Mouse (Mus musculus): Measurements from ENCODE around the gene Gm9821.

Gm9821 gene

DNA sequence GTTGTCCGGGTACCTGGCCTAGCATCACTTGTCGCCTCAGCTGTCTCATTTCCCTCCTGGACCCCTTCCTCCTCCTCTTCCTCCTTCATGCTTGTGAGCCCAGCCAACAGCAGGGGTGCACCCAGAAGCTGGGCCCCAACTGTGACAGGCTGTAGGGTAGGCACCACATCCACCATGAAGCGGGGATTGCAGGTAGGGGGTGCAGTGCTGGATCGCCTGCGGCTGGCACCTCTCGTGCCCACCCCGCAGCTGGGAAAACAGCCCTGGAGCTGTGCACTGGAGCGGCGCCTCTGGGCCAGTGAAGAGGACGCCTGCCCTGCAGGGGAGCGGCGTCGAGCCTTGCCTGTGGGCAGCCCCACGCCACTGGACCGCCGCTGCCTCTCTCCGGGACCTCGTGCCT, at the start of gene Gm9821:
Gm9821 (plus strand) TSS at position 221 of the 400 bp plus-strand sequence.
- DNase-seq = no peak

DNA sequence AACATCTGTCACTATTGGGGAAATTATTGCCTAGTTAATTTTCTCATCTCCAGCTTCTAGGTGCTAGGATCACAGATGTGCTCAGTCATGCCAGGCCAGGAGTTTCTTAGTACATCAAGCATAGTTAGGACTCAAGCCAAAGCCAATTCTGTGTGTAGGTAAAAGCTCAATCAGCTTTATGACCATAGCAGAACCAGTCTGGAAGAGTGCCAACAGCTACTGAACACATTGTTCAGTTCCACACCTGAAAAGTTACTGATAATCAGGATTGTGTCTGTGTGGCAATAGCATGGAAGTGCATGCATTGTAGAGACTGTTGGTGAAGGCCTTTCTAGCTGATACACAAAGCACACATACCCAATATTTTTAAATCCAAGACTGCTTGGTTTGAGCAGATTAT, 47.5 kb upstream of the Gm9821 start:
- no peak for DNase-seq

DNA sequence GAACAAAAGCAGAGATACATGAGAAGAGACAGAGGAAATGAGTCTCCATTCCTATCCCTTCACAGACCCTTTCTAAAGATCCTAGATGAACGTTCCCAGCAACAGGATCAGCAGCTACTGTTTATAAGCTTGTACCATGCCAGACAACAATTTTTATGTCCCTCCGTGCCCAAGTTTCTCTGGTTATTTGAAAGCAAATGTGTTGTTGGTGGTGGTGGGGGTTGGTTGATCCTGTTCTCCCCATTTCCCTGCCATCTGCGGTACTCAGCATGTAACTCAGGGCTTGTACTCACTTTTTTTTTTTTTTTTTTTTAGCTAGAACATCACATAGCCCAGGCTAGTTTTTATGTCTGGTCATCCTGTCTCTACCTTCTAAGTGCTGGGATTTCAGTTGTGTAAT, 46.4 kb upstream of the Gm9821 start:
- DNase-seq = no peak

DNA sequence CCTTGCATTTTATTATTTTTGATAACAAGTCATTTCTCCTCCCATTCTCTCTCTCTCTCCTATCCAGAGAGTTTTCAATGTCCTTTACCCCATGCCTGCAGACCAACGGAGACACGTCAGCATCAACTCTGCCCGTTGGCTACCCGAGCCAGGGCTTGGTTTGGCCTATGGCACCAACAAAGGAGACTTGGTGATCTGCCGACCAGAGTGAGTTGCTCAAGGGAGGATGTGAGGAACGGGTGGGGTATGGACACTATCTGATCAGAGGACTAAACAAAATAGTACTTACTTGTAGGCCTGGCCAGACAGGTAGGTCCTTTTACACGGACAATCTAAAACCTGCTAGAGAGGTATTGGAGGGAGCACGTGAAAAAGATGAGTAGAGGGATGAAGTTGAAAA, 45.1 kb upstream of the Gm9821 start:
- DNase-seq = no peak

DNA sequence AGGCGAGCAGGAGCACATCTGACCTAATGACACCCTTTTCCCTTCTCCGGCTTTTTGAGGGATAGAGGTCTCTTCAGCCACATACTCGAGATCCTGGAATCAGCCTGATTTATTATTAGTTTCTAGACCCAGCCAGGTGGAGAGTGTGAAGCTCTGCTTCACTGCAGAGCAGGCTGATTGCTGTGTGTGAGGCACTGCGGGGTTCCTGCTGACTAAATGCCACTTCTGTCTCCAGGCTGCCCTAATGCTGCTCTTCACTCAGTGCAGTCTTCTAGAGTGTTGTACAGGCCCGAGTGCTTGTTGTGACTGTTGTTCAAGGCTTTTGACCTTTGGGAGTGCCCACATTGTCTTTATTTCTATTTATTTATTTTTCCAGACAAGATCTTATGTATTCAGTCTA, 43.2 kb upstream of the Gm9821 start:
- DNase-seq = no peak

DNA sequence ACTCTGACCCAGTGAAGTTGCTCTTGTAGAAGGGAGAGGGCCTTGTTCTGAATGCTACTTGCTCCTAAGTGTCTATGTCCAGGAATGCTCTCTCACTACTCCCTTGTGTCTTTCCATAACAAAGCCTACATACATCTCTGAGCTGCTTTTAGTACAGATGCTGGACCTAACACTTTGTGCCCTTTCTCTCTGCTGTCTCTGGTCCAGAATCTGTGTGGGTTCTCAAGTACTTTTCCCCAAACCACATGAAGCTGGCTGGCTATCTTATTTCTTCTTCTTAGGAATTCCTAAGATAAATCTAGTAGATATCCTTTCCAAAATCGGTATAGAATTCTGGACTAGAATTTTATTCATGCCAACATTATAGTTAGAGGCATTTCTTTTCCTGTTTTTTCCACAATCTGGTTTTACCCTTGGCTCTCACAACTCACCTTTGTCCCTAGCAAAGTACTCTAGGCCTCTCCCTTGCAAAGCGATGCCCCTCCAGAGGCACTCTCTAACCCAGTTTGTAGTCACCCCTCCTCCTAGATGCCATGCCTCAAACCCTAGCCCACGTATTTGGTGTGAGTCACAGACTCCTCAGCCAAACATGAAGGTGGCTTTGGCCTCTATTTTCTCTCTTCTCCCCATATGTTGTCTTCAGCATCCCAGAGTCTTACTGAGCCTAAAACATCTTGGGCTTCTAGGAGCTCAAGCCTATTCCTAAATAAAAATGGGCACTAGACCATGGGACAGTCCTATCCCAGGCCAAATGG, 42.2 kb upstream of the Gm9821 start:
- peak; percentile 36 for DNase-seq

DNA sequence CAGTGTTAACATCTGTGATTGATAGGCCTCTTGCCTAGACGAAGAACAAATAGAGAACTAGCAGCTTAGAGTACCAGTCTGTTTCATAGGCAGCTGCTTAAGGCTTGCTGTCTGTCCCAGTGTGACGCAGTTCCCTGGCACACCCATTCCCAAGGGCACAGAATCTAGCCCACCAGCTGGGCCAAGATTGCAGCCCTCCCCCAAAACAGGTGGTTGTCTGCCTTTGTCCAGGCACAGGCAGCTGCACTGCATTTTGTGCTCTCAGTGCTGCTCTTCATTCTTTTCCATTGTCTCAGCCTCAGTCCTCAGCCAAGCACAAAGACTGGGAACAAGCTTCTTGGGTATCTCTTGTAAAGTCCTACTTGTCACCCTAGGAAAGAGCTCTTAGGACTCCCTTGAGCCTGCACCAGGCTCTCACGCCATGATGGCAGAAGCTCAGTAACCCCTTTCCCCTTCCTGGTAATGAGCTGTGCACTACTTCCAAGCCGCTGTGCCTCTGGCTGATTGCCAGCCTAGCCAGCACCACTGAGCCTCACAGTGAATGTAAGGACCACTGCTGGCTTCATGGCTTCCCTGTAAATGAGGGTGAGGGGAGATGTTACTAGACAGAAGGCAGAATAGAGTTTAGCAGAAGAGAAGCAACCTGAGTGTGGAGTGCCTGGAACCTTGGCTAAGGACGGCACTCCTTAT, 40.7 kb upstream of the Gm9821 start:
- peak; percentile 47 for DNase-seq

DNA sequence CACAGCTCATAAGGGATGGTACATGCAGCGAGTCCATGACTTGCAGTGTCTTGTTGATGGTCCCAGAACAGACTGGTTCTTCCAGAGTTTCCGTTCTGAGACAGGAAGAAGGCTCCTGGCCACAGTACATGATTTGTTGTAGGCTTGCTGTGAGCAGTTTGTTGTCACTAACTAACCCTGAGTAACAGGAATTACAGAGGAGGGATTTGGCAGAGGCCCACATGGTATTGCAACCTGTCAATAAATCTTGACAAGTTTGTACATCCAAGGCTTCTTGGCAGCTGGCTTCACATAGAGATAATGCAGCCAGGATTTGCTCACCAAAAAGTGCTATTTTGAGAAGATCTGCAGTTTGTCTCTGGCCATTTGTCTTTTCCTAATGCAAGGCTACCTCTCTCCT, 39.4 kb upstream of the Gm9821 start:
- DNase-seq = no peak

DNA sequence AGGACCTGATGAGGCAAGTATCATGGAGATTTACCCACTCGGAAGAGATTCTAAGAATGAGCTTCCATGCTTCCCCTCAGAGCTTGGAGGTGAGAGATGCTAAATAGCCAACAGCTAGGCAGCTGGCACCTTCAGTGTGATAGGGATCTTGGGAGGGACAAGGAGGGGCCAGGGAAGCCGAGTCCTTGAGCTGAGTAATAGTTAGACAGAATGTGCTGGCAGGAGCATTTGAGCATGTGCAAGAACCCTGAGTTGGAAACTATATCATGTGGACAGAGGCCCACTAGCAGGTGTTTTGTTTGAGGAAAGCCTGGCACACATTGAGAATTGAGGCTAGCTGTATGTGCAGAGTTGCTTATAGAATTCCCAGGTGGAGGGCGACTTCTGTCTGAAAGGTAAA, 32.9 kb upstream of the Gm9821 start:
- no peak for DNase-seq

DNA sequence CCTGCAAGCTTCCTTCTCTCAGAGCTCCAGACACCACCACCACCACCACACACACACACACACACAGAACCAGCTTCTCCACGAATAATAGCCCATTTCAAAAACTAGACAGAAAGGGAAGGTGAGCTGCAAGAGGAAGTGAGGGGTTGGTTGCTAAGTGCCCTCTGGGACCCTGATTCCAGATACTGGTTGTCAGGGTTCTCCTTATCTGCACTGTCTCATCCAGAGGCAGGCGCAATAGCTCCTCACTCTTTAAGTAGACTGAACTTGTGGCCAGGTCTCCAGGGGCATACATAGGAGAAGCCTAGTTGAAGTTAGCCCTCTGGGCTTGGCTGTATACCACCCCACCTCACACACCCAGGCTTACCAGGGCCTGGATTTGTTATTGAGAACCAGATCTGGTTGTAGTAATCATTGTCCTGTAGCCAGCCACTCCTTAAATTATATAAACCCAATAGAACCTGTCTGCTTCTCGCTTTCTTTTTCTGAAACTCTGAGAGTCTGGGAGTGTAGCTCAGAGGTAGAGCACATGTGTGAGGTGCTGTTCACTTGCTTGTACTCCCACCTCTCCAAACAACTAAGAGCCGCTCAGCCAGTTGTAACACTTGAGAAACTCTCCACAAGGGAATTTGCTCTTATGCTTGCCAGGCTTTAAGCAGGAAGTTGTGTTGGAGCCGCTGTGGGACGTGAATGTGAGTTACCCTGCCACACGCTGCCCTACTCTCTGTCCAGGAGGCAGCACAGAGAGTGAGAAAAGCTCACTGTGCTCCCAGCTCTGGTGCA, 32.0 kb upstream of the Gm9821 start:
- no peak for DNase-seq

DNA sequence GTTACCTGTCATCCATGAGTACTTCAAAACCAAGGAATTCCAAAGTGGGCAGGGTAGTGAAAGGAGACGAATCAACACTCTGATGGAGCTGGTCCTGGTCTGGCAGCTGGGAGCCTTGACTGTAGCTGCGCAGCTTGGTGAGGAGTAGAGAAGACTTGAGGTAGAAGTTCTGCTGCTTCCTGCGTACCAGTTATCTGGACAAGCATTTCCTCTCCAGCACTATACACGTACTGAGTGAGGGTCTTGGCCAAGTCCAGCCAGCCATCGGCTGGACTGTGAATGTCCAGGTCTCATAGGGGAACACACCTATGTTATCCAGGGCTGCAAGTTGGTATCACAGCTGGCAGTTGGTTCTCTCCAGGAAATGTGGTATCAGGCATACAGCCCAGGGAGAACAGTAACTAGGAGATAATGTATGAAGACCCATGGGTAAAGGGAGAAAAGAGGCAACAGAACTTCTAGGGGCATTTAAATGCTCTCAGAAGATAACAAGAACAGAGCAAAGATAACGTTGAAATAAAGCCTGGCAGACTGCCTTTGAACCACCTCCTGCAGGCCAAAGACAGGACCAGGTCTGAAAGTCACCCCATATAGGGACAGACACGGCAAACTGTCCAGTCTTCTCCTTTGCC, 29.0 kb upstream of the Gm9821 start:
- no peak for DNase-seq

DNA sequence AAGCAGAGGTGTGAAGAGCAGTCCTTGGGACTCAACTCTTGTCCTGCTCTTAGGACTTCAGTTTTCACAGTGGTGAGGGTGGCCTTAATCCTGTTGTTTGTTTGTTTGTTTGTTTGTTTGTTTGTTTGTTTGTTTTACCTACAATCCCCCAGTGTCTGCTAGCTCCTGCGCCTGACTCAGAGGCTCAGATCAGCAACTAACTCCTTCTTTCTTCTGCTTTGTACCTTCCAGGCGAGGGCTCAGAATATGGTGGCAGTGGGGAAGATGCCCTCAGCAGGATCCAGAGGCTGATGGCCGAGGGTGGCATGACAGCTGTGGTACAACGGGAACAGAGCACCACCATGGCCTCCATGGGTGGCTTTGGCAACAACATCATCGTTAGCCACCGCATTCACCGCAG, 28.4 kb upstream of the Gm9821 start:
- no peak for DNase-seq

DNA sequence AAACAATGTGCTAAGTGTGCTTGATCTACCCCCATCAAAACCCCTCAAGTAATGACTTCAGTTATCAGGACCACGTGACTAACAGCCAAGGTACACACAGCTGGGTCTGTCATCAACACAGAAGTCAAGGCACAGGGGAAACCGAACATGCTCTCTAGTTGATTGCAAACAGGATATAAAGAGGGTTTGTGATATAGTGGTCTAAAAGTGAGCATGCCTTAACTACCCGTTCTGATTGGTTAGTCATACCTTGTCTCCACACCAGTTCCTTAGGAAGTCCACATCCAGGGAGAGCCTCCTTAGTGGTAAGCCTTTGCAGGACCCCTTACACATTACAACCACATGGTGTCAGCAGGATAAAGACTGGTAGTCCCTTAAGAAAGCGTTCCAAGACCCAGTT, 25.4 kb upstream of the Gm9821 start:
- no peak for DNase-seq

DNA sequence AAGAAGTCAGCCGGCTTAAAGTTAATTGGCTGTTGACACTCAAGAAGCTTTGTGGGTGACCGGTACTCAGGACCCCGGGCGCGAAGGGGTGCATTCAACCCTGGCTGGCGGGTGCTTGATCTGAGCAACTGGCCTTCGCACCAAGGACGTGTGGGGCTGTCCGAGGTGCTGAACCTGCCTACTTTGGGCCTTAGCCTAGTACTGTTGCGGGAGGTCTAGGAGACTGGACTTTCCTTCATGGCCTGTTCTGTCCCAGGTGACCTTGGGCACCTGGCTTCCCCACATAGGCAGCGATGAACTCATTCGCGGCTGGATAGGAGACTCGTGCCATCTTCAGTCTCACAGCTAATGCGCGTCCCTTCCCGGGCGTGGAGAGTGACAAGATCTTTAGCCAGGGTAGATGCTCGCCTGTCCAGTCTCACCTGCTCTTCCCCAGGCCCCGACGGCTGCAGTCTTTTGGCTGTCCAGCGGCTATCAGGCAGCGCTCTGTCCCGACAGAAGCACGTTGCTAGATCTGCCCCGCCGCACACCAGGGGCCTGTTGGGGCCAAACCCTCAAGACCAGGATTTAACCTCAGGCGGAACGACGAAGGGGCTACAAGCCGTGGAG, 24.2 kb upstream of the Gm9821 start:
- no peak for DNase-seq

DNA sequence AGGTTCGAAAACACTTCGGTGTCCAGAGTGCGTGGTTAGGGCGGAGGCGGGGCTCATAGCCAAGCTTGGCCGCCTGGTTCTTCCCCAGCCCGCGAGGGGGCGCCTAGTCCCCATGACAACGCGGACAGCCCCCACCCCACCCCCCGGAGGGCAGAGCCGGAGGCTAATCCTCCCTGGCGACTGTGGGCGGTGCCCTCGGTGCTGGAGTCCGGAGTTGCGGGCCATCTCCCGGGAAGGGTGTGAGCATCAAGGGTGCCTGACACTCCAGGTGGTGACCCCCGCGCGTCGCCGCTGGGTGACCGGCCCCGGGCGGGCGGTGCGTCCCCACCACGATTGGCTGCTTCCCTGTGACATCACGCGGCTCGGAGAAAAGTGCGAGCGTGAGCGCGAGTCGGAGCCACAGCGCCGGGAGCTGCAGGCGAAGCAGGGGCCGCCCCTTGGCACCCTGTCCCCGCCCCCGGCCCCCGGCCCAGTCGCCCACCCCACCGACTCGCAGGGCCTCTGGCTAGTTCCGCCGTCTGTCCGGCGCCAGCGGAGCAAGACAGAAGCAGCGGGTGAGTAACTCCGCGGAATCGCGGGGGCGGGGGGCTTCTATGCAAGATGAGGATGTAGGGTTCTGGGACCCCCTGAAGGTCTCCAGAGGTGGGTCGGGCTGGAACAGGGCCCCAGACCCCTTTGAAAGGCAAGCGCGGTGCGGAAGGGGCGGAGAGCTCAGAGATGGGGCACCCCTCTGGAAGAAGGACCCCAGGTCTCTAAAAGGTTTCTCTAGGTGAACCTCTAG, 23.5 kb upstream of the Gm9821 start:
- peak; percentile 88 for DNase-seq

DNA sequence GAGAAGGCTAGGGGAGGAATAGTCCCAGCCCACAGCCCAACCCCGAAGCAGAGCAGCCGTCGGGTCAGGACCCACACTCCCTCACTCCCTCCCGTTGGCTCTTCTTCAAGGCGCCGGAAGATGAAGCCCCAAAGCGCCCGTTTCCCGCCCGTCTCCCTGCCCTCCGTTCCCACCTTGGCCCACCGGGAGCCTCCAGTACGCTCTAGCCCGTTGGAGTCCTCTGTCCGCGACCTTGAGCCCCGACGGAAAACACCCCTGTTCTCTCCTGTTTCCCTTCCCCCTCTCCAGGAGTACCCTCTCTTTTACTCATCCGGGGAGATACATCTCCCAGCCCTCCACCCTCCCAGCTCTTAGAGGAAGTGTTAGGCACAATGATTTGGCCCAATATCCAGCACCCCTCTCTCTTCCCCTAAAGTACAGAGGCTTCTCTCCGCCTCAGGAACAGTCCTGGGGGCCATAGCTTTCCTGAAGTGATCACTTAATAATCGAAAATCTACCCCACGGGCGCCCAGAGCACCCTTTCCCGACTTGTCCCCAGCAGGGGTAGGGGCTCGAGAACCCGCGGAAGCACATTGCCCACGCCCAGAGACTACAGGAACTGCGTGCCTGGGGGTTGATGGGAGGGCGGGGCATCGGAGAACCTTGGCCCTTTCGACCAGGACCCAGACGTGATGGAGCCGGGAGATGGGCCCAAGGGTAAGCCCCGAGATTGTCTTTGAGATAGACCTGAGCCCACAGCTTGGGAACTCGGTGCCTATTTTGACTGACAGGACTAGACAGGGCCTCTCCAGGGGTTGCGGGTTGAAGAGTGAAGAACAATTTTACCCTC, 22.7 kb upstream of the Gm9821 start:
- peak; percentile 41 for DNase-seq

DNA sequence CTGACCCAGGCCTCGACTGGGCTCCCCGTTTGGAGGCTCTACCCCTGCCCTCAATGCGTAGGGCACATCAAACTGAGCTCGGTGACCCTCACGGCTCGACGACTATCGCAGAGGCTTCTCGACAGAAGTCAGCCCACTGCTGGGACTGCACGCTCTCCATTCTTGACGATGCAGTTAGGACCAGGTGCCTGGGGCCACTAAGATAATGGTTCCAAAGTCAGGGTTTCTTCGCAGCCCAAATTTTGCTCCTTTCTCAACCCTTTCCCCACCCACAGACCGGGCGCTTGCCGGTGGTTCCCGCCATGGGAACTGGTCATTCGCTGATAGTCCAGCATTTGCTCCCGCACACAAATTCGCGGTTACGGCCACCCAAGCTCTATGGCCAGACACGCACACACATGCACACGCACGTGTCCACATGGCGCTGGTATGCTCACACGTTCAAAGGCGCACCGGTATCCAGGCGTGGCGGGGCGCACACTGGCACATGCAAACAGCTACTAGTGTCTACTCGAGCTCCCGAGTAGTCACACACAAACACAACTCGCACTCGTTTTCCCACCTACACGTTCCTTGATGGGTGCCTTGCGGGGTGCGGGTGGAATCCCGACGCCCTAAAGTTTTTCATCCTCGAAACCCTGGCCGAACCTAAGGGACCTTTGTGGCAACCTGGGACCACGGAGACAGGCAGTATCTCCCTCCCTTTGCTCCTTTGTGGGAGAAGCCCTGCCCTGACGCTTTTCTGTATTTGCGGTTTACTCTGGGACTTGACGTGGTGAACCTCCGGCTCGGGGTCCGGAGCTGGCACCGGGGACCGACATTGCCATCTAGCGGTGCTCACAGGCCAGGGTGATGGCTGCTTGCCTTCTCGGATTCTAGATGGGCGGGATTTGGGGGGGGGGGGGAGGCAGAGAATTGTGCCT, 21.8 kb upstream of the Gm9821 start:
- DNase-seq = no peak

DNA sequence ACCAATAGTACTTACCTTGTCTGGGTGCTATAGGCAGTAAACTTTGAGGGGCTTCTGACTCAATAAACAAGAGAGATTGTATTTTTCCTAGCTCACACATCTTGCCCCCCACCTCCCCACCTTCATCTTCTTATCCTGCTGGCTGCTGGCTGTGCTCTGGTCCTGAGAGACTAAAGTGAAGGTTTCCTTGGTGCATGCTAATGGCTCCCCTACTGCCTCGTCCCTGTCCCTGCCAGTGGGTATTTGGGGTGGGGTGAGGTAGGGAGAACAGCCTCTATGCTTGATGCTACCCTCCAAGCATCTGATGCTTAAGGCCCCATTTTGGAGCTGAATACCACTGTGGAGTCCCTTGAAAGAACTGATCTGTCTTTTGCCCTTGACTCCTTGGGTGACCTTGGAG, 20.8 kb upstream of the Gm9821 start:
- DNase-seq = no peak

DNA sequence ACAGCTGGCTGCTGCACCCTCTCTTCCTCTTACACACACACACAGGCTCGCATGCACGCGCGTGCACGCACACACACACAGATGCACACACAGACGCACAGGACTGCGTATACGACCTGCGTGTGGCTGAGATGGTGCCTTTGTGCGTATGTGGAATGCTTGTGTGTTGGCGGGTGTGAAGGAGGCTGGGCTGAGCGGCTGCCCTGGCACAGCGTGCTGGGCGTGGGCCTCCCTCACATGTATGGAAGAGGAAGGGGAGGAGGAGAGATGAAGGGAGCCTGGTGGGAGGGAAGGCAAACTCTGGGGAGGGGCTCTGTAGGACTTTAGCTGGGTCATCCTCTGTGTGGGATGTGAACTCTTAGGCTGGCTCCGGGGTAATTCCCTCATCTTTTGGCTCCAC, 20.1 kb upstream of the Gm9821 start:
- peak; percentile 81 for DNase-seq

DNA sequence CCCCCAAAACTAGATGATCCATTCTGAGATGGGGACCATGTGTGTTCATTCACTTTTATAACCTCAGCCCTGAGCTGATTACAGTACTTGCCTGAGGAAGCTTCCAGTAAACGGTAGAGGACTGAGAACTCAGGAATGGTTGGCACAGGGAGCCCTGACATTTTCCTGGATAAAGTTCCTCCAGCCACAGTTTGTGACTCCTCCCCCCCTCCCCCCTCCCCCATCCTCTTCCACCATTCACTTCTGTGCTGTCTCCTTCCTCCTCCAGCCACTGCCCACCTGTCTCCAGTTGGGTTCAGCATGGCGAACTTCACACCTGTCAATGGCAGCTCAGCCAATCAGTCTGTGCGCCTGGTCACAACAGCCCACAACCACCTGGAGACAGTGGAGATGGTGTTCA, 18.6 kb upstream of the Gm9821 start, which contains the start of gene Chrm4:
Chrm4 (plus strand) TSS at position 301 of the 400 bp plus-strand sequence.
- DNase-seq = no peak

Data from right cerebral cortex, postnatal 25 days (tissue).